Mouse (Mus musculus): ENCODE results near the gene Cdh1. TPM values are rescaled to one million over a fixed set of nuclear protein-coding genes. Genes with fewer than 3 reads are reported as not detected.

Gene Cdh1
- total RNA-seq, 2 experiments from 2014 or later: 0.27 to 0.76 TPM

Other genes with a start within 250 kb of the Cdh1 start
- gene Zfp90, start 188.0 kb upstream of the Cdh1 start, total RNA-seq (2021): 10 to 100 TPM; 11.1 to 12.6 TPM
- gene 6030452D12Rik, start 102.8 kb upstream of the Cdh1 start, total RNA-seq (2021): not detected
- gene Cdh3, start 92.5 kb upstream of the Cdh1 start, total RNA-seq (2021): under 1 TPM in 1 of 2 experiments, not detected in 1; 0.25 TPM
- 10 to 100 TPM; 87.0 to 90.7 TPM for gene Gm10073, start 29.9 kb upstream of the Cdh1 start, total RNA-seq (2021)
- 1 to 10 TPM; 6.6 to 6.7 TPM for gene Tango6, start 79.7 kb downstream of the Cdh1 start, total RNA-seq (2021)